Mouse (Mus musculus): ENCODE data around the gene Alg2.

DNA sequence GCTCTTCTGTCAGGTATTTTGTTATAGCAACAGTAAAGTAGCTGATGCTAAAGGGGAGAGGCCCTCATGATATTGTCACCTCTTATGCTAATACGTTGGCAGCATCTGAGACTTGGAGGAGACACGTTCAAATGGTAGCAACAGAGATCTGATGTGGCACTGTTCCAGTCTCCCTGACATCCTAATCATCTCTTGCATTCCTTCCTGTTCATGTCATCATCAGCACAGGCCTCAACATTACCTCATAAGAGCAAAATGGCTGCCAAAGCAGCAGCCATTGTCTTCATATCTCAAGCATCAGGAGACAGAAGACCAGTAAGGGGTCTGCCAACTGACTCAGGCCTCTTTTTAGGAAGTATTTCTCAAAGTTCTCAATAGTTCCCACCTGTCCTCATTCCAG, 20.6 kb upstream of the Alg2 start:
- TF ChIP-seq CTCF (conservative IDR thresholded peaks at IDR 0.05; ENCODE audit: insufficient read depth, insufficient read length, low read depth, low read length), result no peak
- no peak for TF ChIP-seq POLR2A (IDR thresholded peaks at IDR 0.05; ENCODE audit: low read depth, low read length)
